Mouse (Mus musculus): ENCODE measurements around the gene Id1.

- TF ChIP-seq CTCF (IDR thresholded peaks at IDR 0.05; ENCODE audit: low read depth, low read length) (no peak), POLR2A (IDR thresholded peaks at IDR 0.05; ENCODE audit: borderline replicate concordance, low read depth, low read length) (no peak)
Observed at GRCm38 (mm10) chr2:152776435-152776834, 40.4 kb downstream of the Id1 start.
